Mouse (Mus musculus) hindbrain, embryonic 13.5 days (tissue): ENCODE measurements around the gene Dlx3. TPM values are rescaled to one million over a fixed set of nuclear protein-coding genes. Genes with fewer than 3 reads are reported as not detected.

Experiments used
- ATAC-seq: fragments of 200-750 bp; cut with Nextera tagmentation; 2 replicates; pipeline ENCODE4 v1.8.0; 2017; ENCODE audit warnings: moderate TSS enrichment; ENCODE audit not compliant: low FRiP score
- H3K27ac ChIP-seq: fragments of 300-500 bp; sonication (generic); 2 replicates; pipeline ENCODE4 v1.5.1; 2015; ENCODE audit warnings: inconsistent platforms, mild to moderate bottlenecking, moderate library complexity
- H3K27me3 ChIP-seq: fragments of 300-500 bp; sonication (generic); 2 replicates; pipeline ENCODE4 v1.6.1; 2015; ENCODE audit warnings: mild to moderate bottlenecking, inconsistent platforms
- H3K36me3 ChIP-seq: fragments of 300-500 bp; sonication (generic); 2 replicates; pipeline ENCODE4 v1.6.1; 2015; ENCODE audit warnings: mild to moderate bottlenecking, inconsistent platforms
- H3K4me1 ChIP-seq: fragments of 300-500 bp; sonication (generic); replicated peaks from 2 replicates; pipeline ENCODE4 v1.6.1; 2015; ENCODE audit warnings: inconsistent platforms
- H3K4me2 ChIP-seq: fragments of 300-500 bp; sonication (generic); 2 replicates; pipeline ENCODE4 v1.6.1; 2015; ENCODE audit warnings: inconsistent platforms, mild to moderate bottlenecking, moderate library complexity
- H3K4me3 ChIP-seq: fragments of 300-500 bp; sonication (generic); 2 replicates; pipeline ENCODE4 v1.5.1; 2015; ENCODE audit warnings: mild to moderate bottlenecking, inconsistent platforms
- H3K9ac ChIP-seq: fragments of 300-500 bp; sonication (generic); 2 replicates; pipeline ENCODE4 v1.6.1; 2015; ENCODE audit warnings: mild to moderate bottlenecking, inconsistent platforms
- H3K9me3 ChIP-seq: fragments of 300-500 bp; sonication (generic); 2 replicates; pipeline ENCODE4 v1.6.1; 2016; ENCODE audit warnings: inconsistent platforms
- WGBS: fragments of 180-500 bp; shearing (Covaris S2); methylation state at CpG from one replicate; pipeline ENCODE4 v1.1.7; 2015; 5-methylcytosine and 5-hydroxymethylcytosine counted together
- polyA plus RNA-seq: library from polyadenylated mRNA; unstranded; fragments of >200 nt; fragmentation: Nextera tagmentation; extraction: Ambion mirVana; gene quantifications from 2 replicates; pipeline ENCODE4 v1.2.1, GENCODE M21; 2015

Gene Dlx3
- 0.44 and 0.49 TPM in 2 replicates for polyA plus RNA-seq

- Histone ChIP-seq H3K9ac (peak within 1 kb of the TSS; percentile 62), H3K4me3 (peak within 1 kb of the TSS; percentile 43), H3K36me3 (no peaks in the 10 kb centered on the region), H3K27ac (no peak within 1 kb of the TSS), H3K4me2 (peak within 1 kb of the TSS; percentile 77), H3K27me3 (peaks cover 80% of the 10 kb centered on the region), H3K4me1 (peaks cover 28% of the 10 kb centered on the region), H3K9me3 (no peaks in the 10 kb centered on the region)
- ATAC-seq: peak; percentile 59
- WGBS: 1% methylated on average over 52 of the region's 55 CpGs
Measured at GRCm38 (mm10) chr11:95119990-95120632, at the start of gene Dlx3. Dlx3 (plus strand) TSS chr11:95120119.

- H3K4me1 ChIP-seq: peaks cover 22% of the 10 kb centered on the region
- H3K9ac ChIP-seq: no peak overlapping the region
- no peak overlapping the region for H3K4me3 ChIP-seq
- H3K36me3 ChIP-seq: peaks cover 6% of the 10 kb centered on the region
- ATAC-seq: no peak
- 73% methylated on average over 8 of the region's 8 CpGs for WGBS
- peaks cover 27% of the 10 kb centered on the region for H3K27me3 ChIP-seq
- no peak overlapping the region for H3K27ac ChIP-seq
- H3K4me2 ChIP-seq: no peak overlapping the region
- H3K9me3 ChIP-seq: no peaks in the 10 kb centered on the region
Measured at GRCm38 (mm10) chr11:95070140-95071107, 49.5 kb upstream of the Dlx3 start.

- Histone ChIP-seq H3K9ac (no peak overlapping the region), H3K4me1 (peaks cover 30% of the 10 kb centered on the region), H3K4me3 (no peak overlapping the region), H3K4me2 (no peak overlapping the region), H3K36me3 (no peaks in the 10 kb centered on the region; the same call in 1 of the 2 replicates), H3K9me3 (no peaks in the 10 kb centered on the region), H3K27ac (no peak overlapping the region), H3K27me3 (peaks cover 32% of the 10 kb centered on the region)
- 58% methylated on average over 7 of the region's 7 CpGs for WGBS
- no peak for ATAC-seq
Measured at GRCm38 (mm10) chr11:95071266-95071665, 48.7 kb upstream of the Dlx3 start.

GRCm38 (mm10) chr11:95072136-95072535, 47.8 kb upstream of the Dlx3 start:
- Histone ChIP-seq H3K27me3 (peaks cover 38% of the 10 kb centered on the region), H3K4me1 (peaks cover 33% of the 10 kb centered on the region), H3K27ac (no peak overlapping the region), H3K9me3 (no peaks in the 10 kb centered on the region), H3K4me3 (no peak overlapping the region), H3K4me2 (no peak overlapping the region), H3K9ac (no peak overlapping the region), H3K36me3 (no peaks in the 10 kb centered on the region)
- no peak for ATAC-seq
- WGBS: 73% methylated on average over 8 of the region's 8 CpGs

- Histone ChIP-seq H3K9ac (no peak overlapping the region), H3K4me1 (peaks cover 38% of the 10 kb centered on the region), H3K9me3 (no peaks in the 10 kb centered on the region), H3K27me3 (peaks cover 45% of the 10 kb centered on the region), H3K4me3 (no peak overlapping the region), H3K27ac (no peak overlapping the region), H3K4me2 (no peak overlapping the region; the same call in 1 of the 2 replicates), H3K36me3 (no peaks in the 10 kb centered on the region)
- 81% methylated on average over 5 of the region's 5 CpGs for WGBS
- no peak for ATAC-seq
Measured at GRCm38 (mm10) chr11:95072804-95073203, 47.1 kb upstream of the Dlx3 start.

- Histone ChIP-seq H3K4me2 (no peak overlapping the region), H3K9ac (no peak overlapping the region), H3K36me3 (no peaks in the 10 kb centered on the region), H3K27ac (no peak overlapping the region), H3K27me3 (peaks cover 55% of the 10 kb centered on the region), H3K4me1 (peaks cover 40% of the 10 kb centered on the region), H3K4me3 (no peak overlapping the region), H3K9me3 (no peaks in the 10 kb centered on the region)
- ATAC-seq: no peak
- 84% methylated on average over 4 of the region's 4 CpGs for WGBS
Measured at GRCm38 (mm10) chr11:95073835-95074234, 46.1 kb upstream of the Dlx3 start.

GRCm38 (mm10) chr11:95074694-95075093, 45.2 kb upstream of the Dlx3 start:
- no peak for ATAC-seq
- H3K27ac ChIP-seq: no peak overlapping the region
- H3K4me1 ChIP-seq: peaks cover 40% of the 10 kb centered on the region
- no peaks in the 10 kb centered on the region for H3K36me3 ChIP-seq
- peak overlapping the region; percentile 72 for H3K4me3 ChIP-seq
- peaks cover 64% of the 10 kb centered on the region for H3K27me3 ChIP-seq
- H3K9ac ChIP-seq: no peak overlapping the region
- H3K9me3 ChIP-seq: no peaks in the 10 kb centered on the region
- 72% methylated on average over 4 of the region's 4 CpGs for WGBS
- H3K4me2 ChIP-seq: peak overlapping the region; percentile 84

- H3K27me3 ChIP-seq: peaks cover 70% of the 10 kb centered on the region
- 0 out of 2 replicates have a peak, but pooled peaks have one; percentile 3 for ATAC-seq
- peak overlapping the region; percentile 84 for H3K4me2 ChIP-seq
- H3K4me1 ChIP-seq: peaks cover 40% of the 10 kb centered on the region
- H3K36me3 ChIP-seq: no peaks in the 10 kb centered on the region
- H3K4me3 ChIP-seq: peak overlapping the region; percentile 72
- H3K9me3 ChIP-seq: no peaks in the 10 kb centered on the region
- peak overlapping the region; percentile 89 for H3K27ac ChIP-seq
- WGBS: 5% methylated on average over 19 of the region's 19 CpGs
- H3K9ac ChIP-seq: peak overlapping the region; percentile 80
Measured at GRCm38 (mm10) chr11:95075197-95076040, 44.5 kb upstream of the Dlx3 start.

- H3K27ac ChIP-seq: peak overlapping the region; percentile 89
- H3K9me3 ChIP-seq: no peaks in the 10 kb centered on the region
- peak overlapping the region; percentile 84 for H3K4me2 ChIP-seq
- WGBS: under 1% methylated on average over 42 of the region's 42 CpGs
- H3K36me3 ChIP-seq: no peaks in the 10 kb centered on the region
- H3K4me1 ChIP-seq: peaks cover 40% of the 10 kb centered on the region
- peak overlapping the region; percentile 72 for H3K4me3 ChIP-seq
- H3K9ac ChIP-seq: peak overlapping the region; percentile 80
- ATAC-seq: peak; percentile 72
- peaks cover 70% of the 10 kb centered on the region for H3K27me3 ChIP-seq
Measured at GRCm38 (mm10) chr11:95076041-95076535, 43.8 kb upstream of the Dlx3 start.

GRCm38 (mm10) chr11:95076536-95077111, 43.3 kb upstream of the Dlx3 start, which contains the start of gene Itga3:
Itga3 (minus strand) TSS chr11:95076801.
- Histone ChIP-seq H3K4me1 (peaks cover 40% of the 10 kb centered on the region), H3K36me3 (no peaks in the 10 kb centered on the region), H3K27ac (peak within 1 kb of the TSS; percentile 89), H3K9me3 (no peaks in the 10 kb centered on the region), H3K4me2 (peak within 1 kb of the TSS; percentile 84), H3K9ac (peak within 1 kb of the TSS; percentile 80), H3K4me3 (peak within 1 kb of the TSS; percentile 72), H3K27me3 (peaks cover 70% of the 10 kb centered on the region)
- 0% methylated on average over 49 of the region's 51 CpGs for WGBS
- peak; percentile 76 for ATAC-seq

GRCm38 (mm10) chr11:95077956-95078355, 42.0 kb upstream of the Dlx3 start:
- WGBS: 70% methylated on average over 7 of the region's 7 CpGs
- Histone ChIP-seq H3K4me1 (peaks cover 36% of the 10 kb centered on the region), H3K4me3 (peak overlapping the region; percentile 72; the same call in 1 of the 2 replicates), H3K4me2 (no peak overlapping the region), H3K9me3 (no peaks in the 10 kb centered on the region), H3K27ac (no peak overlapping the region), H3K36me3 (no peaks in the 10 kb centered on the region), H3K9ac (no peak overlapping the region), H3K27me3 (peaks cover 65% of the 10 kb centered on the region)
- no peak for ATAC-seq
